ENCODE assay signal across 8 mouse cellular contexts in genomic region chr19:7381906-7382247, GRCm38 (mm10). TPM values are rescaled to one million over a fixed set of nuclear protein-coding genes. Genes with fewer than 3 reads are reported as not detected.
DNase-seq lines count a peak whose midpoint lies in the region; ATAC-seq lines count a peak whose summit lies in the region.

No protein-coding gene starts in this region.

- H3K9ac ChIP-seq in kidney, embryonic 14.5 days (ENCODE audit: low read depth, low read length), result peak overlapping the region; percentile 96
- H3K9ac ChIP-seq in hindbrain, embryonic 11.5 days (ENCODE audit: low read depth, low read length), result peak overlapping the region; percentile 95
- peak overlapping the region; percentile 95 for H3K9ac ChIP-seq in midbrain, embryonic 14.5 days (replicated peaks; ENCODE audit: low read length)

- H3K4me1 ChIP-seq in kidney, embryonic 14.5 days (ENCODE audit: control insufficient read depth, insufficient read depth, low read length), result peaks cover 13% of the 10 kb centered on the region
- H3K4me1 ChIP-seq in hindbrain, embryonic 11.5 days (replicated peaks; ENCODE audit: control insufficient read depth, insufficient read depth, low read length), result no peaks in the 10 kb centered on the region
- peaks cover 28% of the 10 kb centered on the region for H3K4me1 ChIP-seq in midbrain, embryonic 14.5 days (ENCODE audit: control insufficient read depth, insufficient read depth, low read length)

- peaks cover 3% of the 10 kb centered on the region; the same call in 1 of the 2 replicates for H3K36me3 ChIP-seq in kidney, embryonic 14.5 days (ENCODE audit: control insufficient read depth, insufficient read depth, low read length)
- no peaks in the 10 kb centered on the region for H3K36me3 ChIP-seq in hindbrain, embryonic 11.5 days (ENCODE audit: control insufficient read depth, insufficient read depth, low read length)
- 0 out of 2 replicates have a peak, but pooled peaks cover under 1% of the 10 kb centered on the region for H3K36me3 ChIP-seq in midbrain, embryonic 14.5 days (ENCODE audit: control insufficient read depth, insufficient read depth, low read length)

- DNase-seq in kidney, postnatal 25 days, result no peak
- peak; percentile 3 for DNase-seq in T-cell, adult 2 months (ENCODE audit: low spot score)
- DNase-seq in hindbrain, embryonic 11.5 days (ENCODE audit: low spot score), result no peak
- no peak for DNase-seq in midbrain, embryonic 14.5 days
- DNase-seq in urinary bladder, postnatal 10 days (ENCODE audit: low spot score), result no peak
- DNase-seq in spleen, postnatal 36 days (ENCODE audit: low spot score in 2 of 2), result no peak
- DNase-seq in embryo, embryonic 9.5 days (ENCODE audit: extremely low spot score), result no peak

- no peak for ATAC-seq in kidney, embryonic 14.5 days (ENCODE audit: low FRiP score, low TSS enrichment)
- no peak for ATAC-seq in hindbrain, embryonic 11.5 days (ENCODE audit: low FRiP score)
- no peak for ATAC-seq in midbrain, embryonic 14.5 days (ENCODE audit: low FRiP score, low TSS enrichment)

- peak overlapping the region; percentile 78 for H3K4me2 ChIP-seq in kidney, embryonic 14.5 days (replicated peaks; ENCODE audit: low read depth, low read length)
- H3K4me2 ChIP-seq in hindbrain, embryonic 11.5 days (replicated peaks; ENCODE audit: low read depth, low read length), result peak overlapping the region; percentile 90
- peak overlapping the region; percentile 83 for H3K4me2 ChIP-seq in midbrain, embryonic 14.5 days (ENCODE audit: low read length)

- H3K27me3 ChIP-seq in kidney, embryonic 14.5 days (ENCODE audit: control insufficient read depth, insufficient read depth, low read length), result no peaks in the 10 kb centered on the region
- no peaks in the 10 kb centered on the region for H3K27me3 ChIP-seq in hindbrain, embryonic 11.5 days (ENCODE audit: control insufficient read depth, insufficient read depth, low read length)
- no peaks in the 10 kb centered on the region for H3K27me3 ChIP-seq in midbrain, embryonic 14.5 days (ENCODE audit: control insufficient read depth, insufficient read depth, low read length)

- peak overlapping the region; percentile 92 for H3K27ac ChIP-seq in kidney, embryonic 14.5 days (ENCODE audit: low read depth, low read length)
- peak overlapping the region; percentile 76 for H3K27ac ChIP-seq in hindbrain, embryonic 11.5 days (ENCODE audit: low read depth, low read length)
- H3K27ac ChIP-seq in midbrain, embryonic 14.5 days (replicated peaks; ENCODE audit: low read depth, low read length), result peak overlapping the region; percentile 92

- peaks cover 4% of the 10 kb centered on the region; the same call in 1 of the 2 replicates for H3K9me3 ChIP-seq in kidney, embryonic 14.5 days (ENCODE audit: control insufficient read depth, low read length)
- H3K9me3 ChIP-seq in hindbrain, embryonic 11.5 days (ENCODE audit: control insufficient read depth, low read length), result no peaks in the 10 kb centered on the region
- no peaks in the 10 kb centered on the region for H3K9me3 ChIP-seq in midbrain, embryonic 14.5 days (ENCODE audit: control insufficient read depth, low read length)

- H3K4me3 ChIP-seq in kidney, embryonic 14.5 days (ENCODE audit: low read length), result peak overlapping the region; percentile 61
- H3K4me3 ChIP-seq in hindbrain, embryonic 11.5 days (ENCODE audit: low read depth, low read length), result peak overlapping the region; percentile 90
- peak overlapping the region; percentile 85 for H3K4me3 ChIP-seq in midbrain, embryonic 14.5 days (replicated peaks; ENCODE audit: low read depth, low read length)

- under 1% methylated on average over 8 of the region's 8 CpGs for WGBS in kidney, embryonic 14.5 days
- 2% methylated on average over 8 of the region's 8 CpGs for WGBS in hindbrain, embryonic 11.5 days
- under 1% methylated on average over 8 of the region's 8 CpGs for WGBS in midbrain, embryonic 14.5 days

RNA-seq across cellular contexts. Expression of gene Spindoc, which starts 0.9 kb away (rescaled TPM):
- 24.5 and 35.8 TPM in 2 replicates for polyA plus RNA-seq in kidney, embryonic 14.5 days (2014; fragmentation: Nextera tagmentation; extraction: Ambion mirVana)
- 26.1 and 34.6 TPM in 2 replicates for polyA plus RNA-seq in hindbrain, embryonic 11.5 days (2014; fragmentation: Nextera tagmentation; extraction: Ambion mirVana)
- polyA plus RNA-seq in midbrain, embryonic 14.5 days (2014; fragmentation: Nextera tagmentation; extraction: Ambion mirVana), result 26.9 and 48.1 TPM in 2 replicates

RNA-seq across cellular contexts. Expression of gene 2700081O15Rik, which starts 35.5 kb away (rescaled TPM):
- 9.8 and 10.4 TPM in 2 replicates for polyA plus RNA-seq in kidney, embryonic 14.5 days (2014; fragmentation: Nextera tagmentation; extraction: Ambion mirVana)
- polyA plus RNA-seq in hindbrain, embryonic 11.5 days (2014; fragmentation: Nextera tagmentation; extraction: Ambion mirVana), result 14.5 and 17.7 TPM in 2 replicates
- polyA plus RNA-seq in midbrain, embryonic 14.5 days (2014; fragmentation: Nextera tagmentation; extraction: Ambion mirVana), result 18.5 and 19.5 TPM in 2 replicates

RNA-seq across cellular contexts. Expression of gene Mark2, which starts 40.2 kb away (rescaled TPM):
- polyA plus RNA-seq in kidney, embryonic 14.5 days (2014; fragmentation: Nextera tagmentation; extraction: Ambion mirVana), result 51.9 and 54.9 TPM in 2 replicates
- polyA plus RNA-seq in hindbrain, embryonic 11.5 days (2014; fragmentation: Nextera tagmentation; extraction: Ambion mirVana), result 47.4 and 50.7 TPM in 2 replicates
- 48.4 and 55.0 TPM in 2 replicates for polyA plus RNA-seq in midbrain, embryonic 14.5 days (2014; fragmentation: Nextera tagmentation; extraction: Ambion mirVana)
